Mouse (Mus musculus): ENCODE results near the gene Zbtb20. TPM values are rescaled to one million over a fixed set of nuclear protein-coding genes. Genes with fewer than 3 reads are reported as not detected.

Zbtb20 gene
- 1 to 10 TPM in 1 of 2 experiments, under 1 TPM in 1; 0.55 to 8.5 TPM for polyA plus RNA-seq (2012; fragmentation: generic; extraction: Trizol)

DNA sequence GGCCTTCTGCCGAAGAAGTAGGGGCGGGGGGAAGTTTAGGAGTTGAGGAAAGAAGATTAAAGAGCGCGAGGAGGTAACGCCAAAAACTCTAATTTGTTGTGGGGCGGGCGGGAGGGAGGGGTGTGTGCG is at the start of gene Zbtb20:
Gene Zbtb20, plus strand, starts transcription at position 30 of the 129 bp plus-strand sequence.

DNA sequence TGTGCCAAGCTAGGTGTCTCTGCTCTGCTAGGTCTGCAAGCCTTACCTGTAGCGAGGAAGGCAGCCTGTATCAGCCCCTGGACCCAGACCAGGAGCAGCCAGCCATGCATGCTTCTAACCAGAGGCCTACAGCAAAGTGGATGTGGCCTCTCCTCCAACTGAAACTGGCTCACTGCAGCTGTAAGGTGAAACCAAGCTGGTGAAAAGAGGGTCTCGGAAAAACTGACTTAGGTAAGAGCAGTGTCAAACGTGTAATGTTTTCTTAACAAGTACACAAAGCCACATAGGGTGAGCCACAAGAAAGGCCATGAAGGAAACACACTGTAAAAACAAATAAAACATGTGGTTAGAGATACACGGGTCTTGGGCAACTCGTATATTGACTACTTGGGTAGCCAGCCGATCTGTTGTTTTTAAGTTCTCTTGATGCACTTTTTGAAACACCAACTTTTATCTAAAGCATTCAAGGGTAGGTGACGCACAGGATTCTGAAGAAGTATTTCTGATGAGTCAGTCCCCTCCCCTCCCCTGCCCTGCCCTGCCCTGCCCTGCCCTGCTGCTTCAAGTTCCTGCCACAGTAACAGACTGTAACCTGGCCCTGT is 788.4 kb downstream of the Zbtb20 start, which contains the start of gene Tigit:
Gene Tigit, minus strand, starts transcription at position 169 of the 602 bp plus-strand sequence.

Data from C3H10T1/2 (cell line).